Mouse (Mus musculus): Measurements from ENCODE around the gene Ifna2. TPM values are rescaled to one million over a fixed set of nuclear protein-coding genes. Genes with fewer than 3 reads are reported as not detected.

Gene Ifna2
- polyA plus RNA-seq, 1 experiment from 2014 or later = not detected

GRCm38 (mm10) chr4:88691259-88691658 lies 7.5 kb upstream of the Ifna2 start, which contains the start of gene Ifnab:
Gene Ifnab, minus strand, starts transcription at chr4:88691359.
- ATAC-seq (ENCODE audit: low FRiP score) = no peak
- 54% methylated on average over 2 of the region's 2 CpGs for WGBS
- Histone ChIP-seq H3K9ac (ENCODE audit: low read length) (no peak within 1 kb of the TSS), H3K4me1 (ENCODE audit: control insufficient read depth, insufficient read depth, low read length) (no peaks in the 10 kb centered on the region), H3K4me2 (no peak within 1 kb of the TSS), H3K9me3 (ENCODE audit: control insufficient read depth, low read length) (no peaks in the 10 kb centered on the region), H3K4me3 (ENCODE audit: low read depth, low read length) (no peak within 1 kb of the TSS), H3K27me3 (ENCODE audit: control insufficient read depth, insufficient read depth, low read length) (no peaks in the 10 kb centered on the region), H3K27ac (ENCODE audit: low read depth, low read length) (no peak within 1 kb of the TSS), H3K36me3 (ENCODE audit: control insufficient read depth, insufficient read depth, low read length) (no peaks in the 10 kb centered on the region)
- DNase-seq (ENCODE audit: low spot score, missing footprints) = no peak

GRCm38 (mm10) chr4:88681353-88681752 lies 2.4 kb downstream of the Ifna2 start:
- no peak for ATAC-seq (ENCODE audit: low FRiP score)
- H3K4me1 ChIP-seq (ENCODE audit: control insufficient read depth, insufficient read depth, low read length) = no peaks in the 10 kb centered on the region
- 86% methylated on average over 3 of the region's 3 CpGs for WGBS
- no peaks in the 10 kb centered on the region for H3K27me3 ChIP-seq (ENCODE audit: control insufficient read depth, insufficient read depth, low read length)
- H3K4me3 ChIP-seq (ENCODE audit: low read depth, low read length) = no peak overlapping the region
- no peaks in the 10 kb centered on the region for H3K36me3 ChIP-seq (ENCODE audit: control insufficient read depth, insufficient read depth, low read length)
- H3K4me2 ChIP-seq = no peak overlapping the region
- no peak overlapping the region for H3K27ac ChIP-seq (ENCODE audit: low read depth, low read length)
- no peak overlapping the region for H3K9ac ChIP-seq (ENCODE audit: low read length)
- no peaks in the 10 kb centered on the region for H3K9me3 ChIP-seq (ENCODE audit: control insufficient read depth, low read length)
- no peak for DNase-seq (ENCODE audit: low spot score, missing footprints)

- no peaks in the 10 kb centered on the region for H3K36me3 ChIP-seq (ENCODE audit: control insufficient read depth, insufficient read depth, low read length)
- H3K27ac ChIP-seq (ENCODE audit: low read depth, low read length) = no peak overlapping the region
- ATAC-seq (ENCODE audit: low FRiP score) = no peak
- H3K27me3 ChIP-seq (ENCODE audit: control insufficient read depth, insufficient read depth, low read length) = no peaks in the 10 kb centered on the region
- no peaks in the 10 kb centered on the region for H3K4me1 ChIP-seq (ENCODE audit: control insufficient read depth, insufficient read depth, low read length)
- H3K4me3 ChIP-seq (ENCODE audit: low read depth, low read length) = no peak overlapping the region
- 53% methylated on average over 8 of the region's 8 CpGs for WGBS
- H3K9ac ChIP-seq (ENCODE audit: low read length) = no peak overlapping the region
- no peaks in the 10 kb centered on the region for H3K9me3 ChIP-seq (ENCODE audit: control insufficient read depth, low read length)
- H3K4me2 ChIP-seq = no peak overlapping the region
- peak; percentile 91 for DNase-seq (ENCODE audit: low spot score, missing footprints)
Measured at GRCm38 (mm10) chr4:88680362-88680761, 3.4 kb downstream of the Ifna2 start.

GRCm38 (mm10) chr4:88676824-88677223 lies 6.9 kb downstream of the Ifna2 start, which contains the start of gene Ifna16:
Gene Ifna16, minus strand, starts transcription at chr4:88676924.
- ATAC-seq (ENCODE audit: low FRiP score) (no peak), DNase-seq (ENCODE audit: low spot score, missing footprints) (no peak)
- Histone ChIP-seq H3K9ac (ENCODE audit: low read length) (no peak within 1 kb of the TSS), H3K27me3 (ENCODE audit: control insufficient read depth, insufficient read depth, low read length) (no peaks in the 10 kb centered on the region), H3K9me3 (ENCODE audit: control insufficient read depth, low read length) (no peaks in the 10 kb centered on the region), H3K4me1 (ENCODE audit: control insufficient read depth, insufficient read depth, low read length) (no peaks in the 10 kb centered on the region), H3K27ac (ENCODE audit: low read depth, low read length) (no peak within 1 kb of the TSS), H3K4me2 (no peak within 1 kb of the TSS), H3K36me3 (ENCODE audit: control insufficient read depth, insufficient read depth, low read length) (no peaks in the 10 kb centered on the region), H3K4me3 (ENCODE audit: low read depth, low read length) (no peak within 1 kb of the TSS)
- WGBS = 100% methylated on average over 1 of the region's 1 CpGs

- H3K36me3 ChIP-seq (ENCODE audit: control insufficient read depth, insufficient read depth, low read length) = no peaks in the 10 kb centered on the region
- no peak overlapping the region for H3K4me2 ChIP-seq
- no peak overlapping the region for H3K27ac ChIP-seq (ENCODE audit: low read depth, low read length)
- no peak overlapping the region for H3K4me3 ChIP-seq (ENCODE audit: low read depth, low read length)
- H3K9me3 ChIP-seq (ENCODE audit: control insufficient read depth, low read length) = no peaks in the 10 kb centered on the region
- H3K9ac ChIP-seq (ENCODE audit: low read length) = no peak overlapping the region
- no peaks in the 10 kb centered on the region for H3K27me3 ChIP-seq (ENCODE audit: control insufficient read depth, insufficient read depth, low read length)
- ATAC-seq (ENCODE audit: low FRiP score) = no peak
- WGBS = 59% methylated on average over 1 of the region's 1 CpGs
- DNase-seq (ENCODE audit: low spot score, missing footprints) = no peak
- H3K4me1 ChIP-seq (ENCODE audit: control insufficient read depth, insufficient read depth, low read length) = no peaks in the 10 kb centered on the region
Measured at GRCm38 (mm10) chr4:88655461-88655860, 28.3 kb downstream of the Ifna2 start.

GRCm38 (mm10) chr4:88653644-88654043 lies 30.1 kb downstream of the Ifna2 start:
- DNase-seq (ENCODE audit: low spot score, missing footprints) (no peak), ATAC-seq (ENCODE audit: low FRiP score) (no peak)
- no peaks in the 10 kb centered on the region for H3K27me3 ChIP-seq (ENCODE audit: control insufficient read depth, insufficient read depth, low read length)
- no peak overlapping the region for H3K9ac ChIP-seq (ENCODE audit: low read length)
- H3K4me1 ChIP-seq (ENCODE audit: control insufficient read depth, insufficient read depth, low read length) = no peaks in the 10 kb centered on the region
- H3K36me3 ChIP-seq (ENCODE audit: control insufficient read depth, insufficient read depth, low read length) = no peaks in the 10 kb centered on the region
- H3K9me3 ChIP-seq (ENCODE audit: control insufficient read depth, low read length) = no peaks in the 10 kb centered on the region
- H3K4me3 ChIP-seq (ENCODE audit: low read depth, low read length) = no peak overlapping the region
- H3K27ac ChIP-seq (ENCODE audit: low read depth, low read length) = no peak overlapping the region
- H3K4me2 ChIP-seq = no peak overlapping the region
- WGBS = 75% methylated on average over 3 of the region's 3 CpGs

- H3K36me3 ChIP-seq (ENCODE audit: control insufficient read depth, insufficient read depth, low read length) = no peaks in the 10 kb centered on the region
- no peak for ATAC-seq (ENCODE audit: low FRiP score)
- WGBS = 66% methylated on average over 2 of the region's 2 CpGs
- H3K9ac ChIP-seq (ENCODE audit: low read length) = no peak within 1 kb of the TSS
- H3K27ac ChIP-seq (ENCODE audit: low read depth, low read length) = no peak within 1 kb of the TSS
- no peaks in the 10 kb centered on the region; the same call in 1 of the 2 replicates for H3K9me3 ChIP-seq (ENCODE audit: control insufficient read depth, low read length)
- H3K27me3 ChIP-seq (ENCODE audit: control insufficient read depth, insufficient read depth, low read length) = no peaks in the 10 kb centered on the region
- H3K4me1 ChIP-seq (ENCODE audit: control insufficient read depth, insufficient read depth, low read length) = no peaks in the 10 kb centered on the region
- DNase-seq (ENCODE audit: low spot score, missing footprints) = no peak
- no peak within 1 kb of the TSS for H3K4me3 ChIP-seq (ENCODE audit: low read depth, low read length)
- no peak within 1 kb of the TSS for H3K4me2 ChIP-seq
Measured at GRCm38 (mm10) chr4:88644359-88644758, 39.4 kb downstream of the Ifna2 start, which contains the start of gene Ifna13. Gene Ifna13, minus strand, starts transcription at chr4:88644459.

- DNase-seq (ENCODE audit: low spot score, missing footprints) = no peak
- no peak overlapping the region for H3K9ac ChIP-seq (ENCODE audit: low read length)
- peak; percentile 18; the same call in 1 of the 2 replicates for ATAC-seq (ENCODE audit: low FRiP score)
- no peak overlapping the region for H3K27ac ChIP-seq (ENCODE audit: low read depth, low read length)
- no peak overlapping the region for H3K4me2 ChIP-seq
- no peak overlapping the region for H3K4me3 ChIP-seq (ENCODE audit: low read depth, low read length)
- H3K4me1 ChIP-seq (ENCODE audit: control insufficient read depth, insufficient read depth, low read length) = no peaks in the 10 kb centered on the region
- no peaks in the 10 kb centered on the region; the same call in 1 of the 2 replicates for H3K9me3 ChIP-seq (ENCODE audit: control insufficient read depth, low read length)
- H3K27me3 ChIP-seq (ENCODE audit: control insufficient read depth, insufficient read depth, low read length) = no peaks in the 10 kb centered on the region
- WGBS = 48% methylated on average over 2 of the region's 2 CpGs
- no peaks in the 10 kb centered on the region for H3K36me3 ChIP-seq (ENCODE audit: control insufficient read depth, insufficient read depth, low read length)
Measured at GRCm38 (mm10) chr4:88642526-88642925, 41.2 kb downstream of the Ifna2 start.

- Histone ChIP-seq H3K27me3 (ENCODE audit: control insufficient read depth, insufficient read depth, low read length) (no peaks in the 10 kb centered on the region), H3K36me3 (ENCODE audit: control insufficient read depth, insufficient read depth, low read length) (no peaks in the 10 kb centered on the region), H3K27ac (ENCODE audit: low read depth, low read length) (no peak overlapping the region), H3K9ac (ENCODE audit: low read length) (no peak overlapping the region), H3K9me3 (ENCODE audit: control insufficient read depth, low read length) (no peaks in the 10 kb centered on the region; the same call in 1 of the 2 replicates), H3K4me3 (ENCODE audit: low read depth, low read length) (peak overlapping the region; percentile 14; the same call in 1 of the 2 replicates), H3K4me2 (peak overlapping the region; percentile 34; the same call in 1 of the 2 replicates), H3K4me1 (ENCODE audit: control insufficient read depth, insufficient read depth, low read length) (no peaks in the 10 kb centered on the region)
- peak; percentile 99 for DNase-seq (ENCODE audit: low spot score, missing footprints)
- 22% methylated on average over 11 of the region's 11 CpGs for WGBS
- peak; percentile 93 for ATAC-seq (ENCODE audit: low FRiP score)
Measured at GRCm38 (mm10) chr4:88641077-88641831, 42.5 kb downstream of the Ifna2 start.

All from midbrain, embryonic 11.5 days (tissue).